Mouse (Mus musculus): ENCODE measurements around the gene Cst7.

Cst7 gene

DNA sequence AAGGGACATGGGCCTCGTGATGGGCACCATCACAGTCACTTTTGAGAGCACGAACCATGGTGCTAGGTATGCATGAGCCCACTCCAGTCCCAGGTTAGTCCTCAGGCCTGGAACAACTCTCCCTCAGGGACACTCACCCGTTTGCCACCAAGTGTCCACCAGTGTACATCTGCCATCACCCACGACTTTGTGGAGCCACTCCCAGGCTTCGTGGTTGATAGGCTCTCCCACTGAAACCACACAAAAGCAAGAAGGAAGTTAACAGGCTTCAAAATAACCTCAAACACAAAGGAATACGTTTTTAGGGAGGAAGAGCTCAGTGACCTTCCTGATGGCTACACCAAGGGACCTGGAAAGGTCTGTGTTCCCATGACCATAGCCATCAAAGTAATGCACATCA lies 56.9 kb downstream of the Cst7 start:
- no peak for DNase-seq (ENCODE audit: low spot score in 2 of 2)
